Mouse (Mus musculus) hematopoietic stem cell, adult 5-6 weeks (primary cell): ENCODE results near the gene Fkbp4. TPM values are rescaled to one million over a fixed set of nuclear protein-coding genes. Genes with fewer than 3 reads are reported as not detected.
A peak's percentile ranks its signal among the peaks of the same experiment; 100 is the strongest.

ENCODE experiments used
- ATAC-seq, 2 experiments: fragments of 125-278 bp in 1 of 2; replicated peaks in 1 of 2; 2 replicates each; pipeline ENCODE4 v1.8.0; 2016 to 2017; ENCODE audit warnings: inconsistent platforms in 2 of 2, mild to moderate bottlenecking in 2 of 2, moderate number of reproducible peaks in 2 of 2, low read depth in 1 of 2, moderate TSS enrichment in 1 of 2; ENCODE audit not compliant: low FRiP score in 2 of 2, poor library complexity in 2 of 2, severe bottlenecking in 2 of 2, insufficient read depth in 1 of 2, low TSS enrichment in 1 of 2
- total RNA-seq: library from RNA; stranded (forward); fragments of 172-1452, 232-1000 nt; gene quantifications from 2 replicates; pipeline ENCODE4 v1.2.3, GENCODE M21; 2017

Gene Fkbp4
- total RNA-seq, 1 experiment from 2014 or later = 308 TPM

- 0 out of 4 replicates have a peak, but pooled peaks of 1 of the 2 experiments have one; percentile 16 for ATAC-seq
These were observed 1.8 kb upstream of the Fkbp4 start for GRCm38 (mm10) chr6:128440238-128440637.

DNA sequence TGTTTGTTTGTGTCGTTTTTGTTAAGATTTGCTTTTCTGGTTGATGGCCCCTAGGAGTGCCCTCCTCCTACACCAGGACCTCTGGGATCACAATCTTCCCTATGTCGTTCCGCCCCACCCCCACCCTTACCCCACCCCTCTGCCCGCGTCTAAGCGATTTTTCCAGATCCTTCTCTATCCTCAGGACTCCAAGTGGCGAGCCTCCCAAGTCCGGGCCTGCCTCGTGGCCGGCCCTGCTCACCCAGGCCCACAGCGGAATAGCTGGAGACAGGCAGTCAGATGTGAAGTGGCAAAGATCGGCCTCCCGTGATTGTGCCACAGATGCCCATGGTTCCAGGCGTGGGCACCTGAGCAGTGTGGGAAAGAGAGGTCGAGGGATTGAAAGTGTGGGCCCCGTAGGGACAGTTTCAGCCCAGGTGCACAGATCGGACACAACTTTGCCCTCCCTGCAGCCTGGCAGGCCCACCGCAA, 429 bp upstream of the Fkbp4 start:
- no peak for ATAC-seq

GRCm38 (mm10) chr6:128437731-128438316, 653 bp downstream of the Fkbp4 start:
- ATAC-seq = peak; percentile 14 to 25; a peak in 3 of 4 replicates

DNA sequence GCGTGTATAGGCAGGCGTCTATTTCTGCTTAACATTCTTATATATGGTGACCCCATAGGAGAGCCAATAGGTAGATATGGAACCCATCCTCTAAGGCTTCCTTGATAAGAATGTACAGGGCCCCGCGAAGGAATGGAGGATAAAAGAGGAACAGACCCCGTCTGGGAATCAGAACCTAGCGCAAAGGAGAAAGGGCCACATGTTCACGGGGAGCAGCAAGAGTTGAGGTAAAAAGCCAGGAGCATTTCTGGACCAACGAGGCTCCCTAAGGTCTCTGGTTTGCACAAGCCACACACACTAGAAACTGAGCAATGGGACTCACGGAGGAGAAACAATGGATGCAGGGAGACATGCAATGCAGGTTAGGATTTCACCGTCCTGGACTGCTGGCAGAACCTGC, 1.2 kb downstream of the Fkbp4 start:
- ATAC-seq = no peak

DNA sequence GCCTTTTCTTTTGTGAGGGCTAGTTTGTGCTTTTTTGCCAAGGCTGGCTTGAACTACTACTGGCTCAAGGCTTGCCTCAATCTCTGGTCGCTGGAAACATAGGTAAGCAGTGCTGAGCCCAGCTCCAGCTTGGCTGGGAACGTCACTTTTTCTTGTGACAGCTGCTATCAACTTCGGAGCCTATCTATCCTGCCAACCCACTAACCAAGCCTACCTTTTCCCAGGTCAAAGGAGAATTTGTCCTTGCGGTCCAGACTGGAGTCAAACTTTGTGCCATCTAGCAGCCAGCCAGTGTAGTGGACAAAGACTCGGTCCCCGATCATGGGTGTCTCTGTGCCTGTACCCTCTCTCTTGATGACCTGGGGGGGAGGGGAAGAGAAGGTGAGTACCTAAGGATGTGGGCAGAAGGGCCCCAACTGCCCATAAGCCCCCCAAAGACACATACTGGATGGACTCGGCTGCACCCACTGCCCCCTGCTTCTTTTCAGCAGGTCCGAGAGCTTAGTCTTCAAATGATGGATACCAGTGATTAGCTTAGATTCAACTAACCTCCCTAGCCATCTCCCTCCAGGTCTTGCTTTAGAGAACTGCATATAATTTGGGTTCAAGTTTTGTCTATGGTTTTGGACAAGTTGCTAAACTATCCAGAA, 2.0 kb downstream of the Fkbp4 start:
- ATAC-seq = no peak

- ATAC-seq = peak; percentile 19 to 34
These were observed 3.0 kb downstream of the Fkbp4 start for GRCm38 (mm10) chr6:128435474-128435873.

DNA sequence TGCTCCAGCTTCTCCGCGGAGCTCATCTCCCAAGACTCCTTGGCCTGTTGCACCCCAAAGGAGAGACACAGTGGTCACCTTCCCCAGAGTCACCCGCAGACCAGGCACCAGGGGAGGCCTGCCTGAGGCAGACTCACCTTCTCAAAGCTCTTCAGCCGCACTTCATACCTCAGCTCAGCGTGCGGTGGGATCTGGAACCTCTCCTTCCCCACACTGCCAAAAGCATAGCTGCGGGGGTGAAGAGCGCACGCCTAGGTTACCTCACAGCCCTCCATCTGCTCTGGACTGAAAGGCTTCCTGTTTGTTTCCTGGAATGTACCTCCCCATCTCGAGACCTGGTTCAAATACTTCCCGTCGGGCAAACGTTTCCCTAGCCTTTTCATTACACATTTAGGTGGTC, 4.9 kb downstream of the Fkbp4 start:
- ATAC-seq = no peak

GRCm38 (mm10) chr6:128432356-128432915, 6.0 kb downstream of the Fkbp4 start:
- ATAC-seq = no peak

GRCm38 (mm10) chr6:128429826-128430225, 8.7 kb downstream of the Fkbp4 start:
- no peak for ATAC-seq

DNA sequence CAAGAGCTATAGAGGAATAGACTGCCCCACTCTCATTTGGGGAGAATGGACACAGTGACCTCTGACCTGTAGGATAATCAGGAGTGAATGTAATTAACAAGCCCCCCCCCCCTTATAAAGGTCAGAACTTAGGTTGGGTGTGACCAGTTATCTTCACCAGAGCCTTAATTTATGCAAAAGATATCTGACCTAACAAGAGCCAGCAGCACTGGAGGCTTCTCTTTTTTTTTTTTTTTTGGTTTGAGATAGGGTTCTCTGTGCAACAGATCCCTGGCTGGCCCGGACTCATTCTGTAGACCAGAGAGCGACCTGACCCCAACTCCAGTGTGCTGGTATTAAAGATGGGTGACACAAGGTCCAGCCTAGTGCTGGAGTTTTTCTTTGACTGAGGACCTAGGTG, 9.2 kb downstream of the Fkbp4 start:
- no peak for ATAC-seq

- ATAC-seq = no peak
These were observed 10.9 kb downstream of the Fkbp4 start for GRCm38 (mm10) chr6:128427571-128427970.

GRCm38 (mm10) chr6:128425046-128425445, 13.4 kb downstream of the Fkbp4 start:
- ATAC-seq = no peak

DNA sequence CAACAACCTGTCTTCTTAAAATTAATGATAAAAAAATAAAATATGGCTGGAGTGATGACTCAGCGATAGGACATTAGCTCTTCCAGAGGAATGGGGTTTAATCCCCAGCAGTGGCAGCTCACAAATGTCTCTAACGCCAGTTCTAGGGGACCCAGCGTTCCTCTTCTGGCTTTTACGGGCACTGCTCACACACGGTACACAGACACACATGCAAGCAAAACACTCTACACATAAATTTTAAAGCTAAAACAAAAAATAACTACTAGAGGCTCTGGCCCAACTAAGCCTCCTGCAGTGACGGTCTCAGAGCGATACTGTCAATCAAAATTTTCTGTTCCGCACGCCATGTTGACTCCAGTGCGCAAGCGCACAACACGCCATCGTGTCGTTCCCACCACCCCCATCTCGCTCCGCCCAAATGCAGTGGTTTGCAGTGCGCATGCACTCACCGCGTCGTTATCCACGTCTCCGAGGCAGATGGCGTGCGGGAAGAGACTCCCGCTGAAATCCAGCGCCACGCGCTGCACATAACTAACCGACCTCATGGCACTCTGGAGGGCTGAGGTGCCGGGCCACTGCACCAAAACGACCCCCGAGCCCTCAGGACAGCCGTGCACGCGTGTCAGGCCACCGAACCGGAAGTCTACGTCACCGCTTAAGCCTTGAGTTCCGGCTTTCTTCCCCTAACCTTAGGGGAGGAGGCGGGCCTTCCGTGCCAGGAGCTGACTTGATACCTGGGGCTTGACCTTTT, 14.0 kb downstream of the Fkbp4 start, which contains the start of gene Itfg2:
Itfg2 (minus strand) TSS at position 663 of the 751 bp plus-strand sequence.
- peak; percentile 96 to 97 for ATAC-seq

DNA sequence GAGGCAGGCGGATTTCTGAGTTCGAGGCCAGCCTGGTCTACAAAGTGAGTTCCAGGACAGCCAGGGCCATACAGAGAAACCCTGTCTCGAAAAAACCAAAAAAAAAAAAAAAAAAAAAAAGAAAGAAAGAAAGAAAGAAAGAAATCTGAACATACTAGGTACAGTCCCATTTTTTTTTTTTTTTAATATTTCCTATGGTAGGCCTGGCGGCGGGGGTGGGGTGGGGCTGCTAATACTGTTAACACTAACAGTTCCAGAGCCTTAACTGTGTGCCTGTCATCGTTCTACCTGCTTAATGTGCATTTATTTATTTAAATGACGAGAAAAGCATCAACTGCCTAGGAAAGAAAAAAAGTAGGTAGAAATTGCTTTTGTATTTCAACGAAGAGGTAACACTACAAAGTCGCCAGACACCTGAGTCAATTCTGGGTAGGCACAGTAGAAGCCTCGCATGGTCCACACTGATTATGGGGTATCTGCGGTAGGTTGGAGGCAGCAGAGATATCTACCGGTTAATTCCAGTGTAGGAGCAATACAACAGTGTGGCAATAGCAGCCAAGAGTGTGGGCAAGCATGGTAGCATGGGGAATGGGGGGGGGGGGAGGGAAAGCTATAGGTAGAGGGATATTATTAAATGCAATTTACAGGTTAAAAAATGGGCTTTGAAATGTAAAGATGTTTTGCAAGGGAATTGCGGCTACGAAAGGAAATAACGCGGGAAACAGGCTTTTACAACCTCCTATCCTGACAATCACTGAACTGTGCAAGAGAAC, 14.8 kb downstream of the Fkbp4 start:
- no peak for ATAC-seq

GRCm38 (mm10) chr6:128421480-128421879, 17.0 kb downstream of the Fkbp4 start:
- no peak for ATAC-seq

DNA sequence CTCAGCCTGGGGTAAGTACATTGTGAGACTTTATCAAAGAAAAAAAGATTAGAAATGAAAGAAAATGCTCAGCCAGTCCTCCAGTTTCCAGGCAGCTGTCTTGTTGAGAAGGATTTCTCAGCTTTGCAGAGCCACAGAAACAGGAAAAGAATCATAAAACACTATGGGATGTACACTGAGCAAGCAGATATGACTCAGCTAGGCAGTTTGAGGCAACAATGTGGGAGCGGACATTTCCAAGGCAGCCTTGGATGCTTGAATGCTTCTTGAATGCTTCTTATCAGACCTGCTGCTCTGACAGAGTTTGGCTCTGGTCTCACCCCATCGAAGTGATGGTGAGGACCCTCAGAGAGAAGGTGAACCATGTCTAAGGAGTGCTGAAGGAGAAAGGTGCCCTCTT, 17.4 kb downstream of the Fkbp4 start:
- no peak for ATAC-seq

DNA sequence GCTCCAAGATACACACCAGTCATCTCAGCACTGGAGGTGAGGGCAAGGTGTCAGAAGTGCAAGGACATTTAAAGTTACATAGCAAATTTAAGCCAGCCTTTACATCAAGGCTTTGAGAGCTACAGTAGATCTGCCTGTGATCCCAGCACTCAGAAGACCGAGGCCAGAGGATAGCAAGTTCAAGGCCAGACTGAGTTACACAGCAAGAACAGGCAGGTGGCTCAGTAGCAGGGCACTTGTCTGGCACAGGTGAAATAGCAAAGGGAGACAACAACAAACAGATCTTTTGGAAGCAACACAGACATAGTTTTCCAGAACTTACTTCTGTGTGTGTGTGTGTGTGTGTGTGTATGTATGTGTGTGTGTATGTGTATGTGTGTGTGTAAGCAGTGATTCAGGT, 20.4 kb downstream of the Fkbp4 start:
- no peak for ATAC-seq
